Mouse (Mus musculus) stomach, postnatal 0 days (tissue): ENCODE results near the gene Cyb561.

Experiments
- CTCF ChIP-seq: IDR thresholded peaks from 2 replicates; pipeline ENCODE4 v1.5.1; 2016; ENCODE audit warnings: antibody characterized with exemption, low read depth, mild to moderate bottlenecking, moderate library complexity
- EP300 ChIP-seq: optimal IDR thresholded peaks from 2 replicates; pipeline ENCODE3; 2016; ENCODE audit warnings: antibody characterized with exemption

DNA sequence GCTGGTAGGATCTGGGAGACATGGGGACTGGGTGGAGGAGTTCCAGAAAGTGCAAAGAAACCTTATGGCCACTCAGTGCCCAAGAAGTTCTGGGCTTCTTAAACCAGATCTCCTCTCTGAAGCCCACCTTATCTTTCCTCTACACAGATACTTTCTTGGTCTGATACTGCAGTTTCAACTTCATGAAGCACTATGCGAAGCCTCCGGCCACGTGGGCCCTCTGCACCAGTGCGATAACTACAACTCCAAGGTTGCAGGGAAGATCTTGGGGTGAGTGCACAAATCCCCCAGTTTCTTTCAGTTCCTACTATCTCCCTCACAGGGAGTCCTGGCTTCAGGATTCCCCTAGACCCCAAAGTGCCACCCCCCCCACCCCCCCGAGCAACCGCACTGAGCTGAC lies 46.9 kb upstream of the Cyb561 start:
- no peak for TF ChIP-seq CTCF
- TF ChIP-seq EP300, result no peak
